Mouse (Mus musculus): Measurements from ENCODE around the gene Gm17079. TPM values are rescaled to one million over a fixed set of nuclear protein-coding genes. Genes with fewer than 3 reads are reported as not detected.

Gm17079 gene
- polyA plus RNA-seq, 1 experiment from 2014 or later = not detected

Other genes with a start within 250 kb of the Gm17079 start
- gene Vmn2r89, start 243.6 kb downstream of the Gm17079 start, polyA plus RNA-seq (2014; fragmentation: Nextera tagmentation; extraction: Ambion mirVana) = not detected in 2 replicates
- gene Gm5622, start 142.7 kb downstream of the Gm17079 start, polyA plus RNA-seq (2014; fragmentation: Nextera tagmentation; extraction: Ambion mirVana) = not detected in 2 replicates
- gene Gm17175, start 121.4 kb downstream of the Gm17079 start, polyA plus RNA-seq (2014; fragmentation: Nextera tagmentation; extraction: Ambion mirVana) = not detected in 2 replicates
- not detected in 2 replicates for gene Gm17174, start 103.3 kb downstream of the Gm17079 start, polyA plus RNA-seq (2014; fragmentation: Nextera tagmentation; extraction: Ambion mirVana)
- gene Gm17078, start 84.2 kb downstream of the Gm17079 start, polyA plus RNA-seq (2014; fragmentation: Nextera tagmentation; extraction: Ambion mirVana) = not detected in 2 replicates
- not detected in 2 replicates for gene Gm4181, start 59.8 kb downstream of the Gm17079 start, polyA plus RNA-seq (2014; fragmentation: Nextera tagmentation; extraction: Ambion mirVana)
- gene Gm5800, start 21.7 kb upstream of the Gm17079 start, polyA plus RNA-seq (2014; fragmentation: Nextera tagmentation; extraction: Ambion mirVana) = not detected in 2 replicates
- gene Ang4, start 78.1 kb upstream of the Gm17079 start, polyA plus RNA-seq (2014; fragmentation: Nextera tagmentation; extraction: Ambion mirVana) = not detected in 2 replicates
- gene AY358078, start 104.6 kb upstream of the Gm17079 start, polyA plus RNA-seq (2014; fragmentation: Nextera tagmentation; extraction: Ambion mirVana) = not detected in 2 replicates
- gene Ear6, start 158.2 kb upstream of the Gm17079 start, polyA plus RNA-seq (2014; fragmentation: Nextera tagmentation; extraction: Ambion mirVana) = not detected in 2 replicates
- 85.2 and 85.6 TPM in 2 replicates for gene Mettl17, start 189.4 kb upstream of the Gm17079 start, polyA plus RNA-seq (2014; fragmentation: Nextera tagmentation; extraction: Ambion mirVana)
- gene Slc39a2, start 197.4 kb upstream of the Gm17079 start, polyA plus RNA-seq (2014; fragmentation: Nextera tagmentation; extraction: Ambion mirVana) = 1.1 and 1.8 TPM in 2 replicates
- gene Ndrg2, start 218.7 kb upstream of the Gm17079 start, polyA plus RNA-seq (2014; fragmentation: Nextera tagmentation; extraction: Ambion mirVana) = 98.7 and 128 TPM in 2 replicates
- not detected in 2 replicates for gene Tppp2, start 223.0 kb upstream of the Gm17079 start, polyA plus RNA-seq (2014; fragmentation: Nextera tagmentation; extraction: Ambion mirVana)
- gene Rnase13, start 227.3 kb upstream of the Gm17079 start, polyA plus RNA-seq (2014; fragmentation: Nextera tagmentation; extraction: Ambion mirVana) = not detected in 2 replicates

Measured in midbrain, embryonic 14.5 days (tissue).